In the genomic region with DNA sequence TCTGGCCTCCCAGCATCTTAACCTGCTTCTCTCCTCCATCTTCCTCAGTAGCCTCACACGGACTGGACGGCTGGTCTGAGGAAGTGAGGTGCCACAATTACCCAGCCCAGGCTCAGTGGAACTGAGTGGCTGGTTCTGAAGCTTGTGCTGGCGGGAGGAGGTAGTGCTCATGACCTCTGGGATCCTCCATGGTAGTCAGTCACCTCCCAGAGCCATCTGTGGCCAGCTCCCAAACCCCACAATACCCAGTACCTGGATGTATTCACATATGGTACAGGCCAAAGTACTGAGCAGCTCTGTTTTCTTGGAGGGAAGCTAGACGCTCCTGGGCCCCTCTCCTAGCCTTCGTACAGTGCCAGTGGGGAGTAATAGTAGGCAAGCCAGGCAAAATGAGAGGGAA, we compare ENCODE assay signal across 18 mouse cellular contexts.
DNase-seq lines count a peak whose midpoint lies in the region; ATAC-seq and TF ChIP-seq lines count a peak whose summit lies in the region.
"Had no signal": no experiment of that assay in that cellular context is flagged by ENCODE, and none has a peak within 500 bp of the region (broad histone marks: within the 10 kb centered on the region; RNA-seq: fewer than 3 reads in every experiment).

No protein-coding gene starts in this region.

- H3K79me2 ChIP-seq in heart, adult 2 months (replicated peaks; ENCODE audit: control insufficient read depth, insufficient read depth, low read length) = no peaks in the 10 kb centered on the region

- no peak for ATAC-seq in midbrain, embryonic 14.5 days (ENCODE audit: low FRiP score, low TSS enrichment)
- ATAC-seq: liver, embryonic 12.5 days had no signal

- H3K27ac ChIP-seq in heart, adult 2 months = no peak overlapping the region
- H3K27ac ChIP-seq in midbrain, embryonic 10.5 days (replicated peaks) = peak overlapping the region; percentile 49; the same call in 1 of the 2 replicates
- no peak overlapping the region; the same call in 1 of the 2 replicates for H3K27ac ChIP-seq in midbrain, embryonic 14.5 days (replicated peaks; ENCODE audit: low read depth, low read length)
- H3K27ac ChIP-seq: gastrocnemius, adult 2 months; liver, embryonic 12.5 days had no signal

- no peak overlapping the region for H3K4me3 ChIP-seq in heart, adult 2 months
- H3K4me3 ChIP-seq in midbrain, embryonic 10.5 days = no peak overlapping the region
- no peak overlapping the region for H3K4me3 ChIP-seq in midbrain, embryonic 14.5 days (replicated peaks; ENCODE audit: low read depth, low read length)
- H3K4me3 ChIP-seq: gastrocnemius, adult 2 months; heart, embryonic 15.5 days; liver, embryonic 12.5 days had no signal

- H3K27me3 ChIP-seq in heart, adult 2 months (ENCODE audit: control insufficient read depth, insufficient read depth, low read length) = no peaks in the 10 kb centered on the region
- peaks cover 96% of the 10 kb centered on the region for H3K27me3 ChIP-seq in midbrain, embryonic 10.5 days (ENCODE audit: low read depth, poor library complexity, severe bottlenecking)
- H3K27me3 ChIP-seq in midbrain, embryonic 14.5 days (ENCODE audit: control insufficient read depth, insufficient read depth, low read length) = no peaks in the 10 kb centered on the region; the same call in 1 of the 2 replicates

- TF ChIP-seq CTCF in heart, adult 2 months (IDR thresholded peaks at IDR 0.05) = no peak

- intact Hi-C loops in heart, adult 2 months (cut with DNase I) = loop anchor here (5.0 kb wide), 1 partner anchor 130 kb away; no protein-coding TSS in a partner anchor

- no peaks in the 10 kb centered on the region for H3K36me3 ChIP-seq in heart, adult 2 months (ENCODE audit: control insufficient read depth, insufficient read depth, low read length)
- no peaks in the 10 kb centered on the region for H3K36me3 ChIP-seq in midbrain, embryonic 10.5 days
- H3K36me3 ChIP-seq in midbrain, embryonic 14.5 days (ENCODE audit: control insufficient read depth, insufficient read depth, low read length) = no peaks in the 10 kb centered on the region
- H3K36me3 ChIP-seq: heart, embryonic 15.5 days; liver, embryonic 12.5 days had no signal

- H3K4me2 ChIP-seq in midbrain, embryonic 14.5 days (ENCODE audit: low read length) = no peak overlapping the region
- H3K4me2 ChIP-seq: heart, embryonic 15.5 days; liver, embryonic 12.5 days had no signal

- DNase-seq in heart, adult 11 months = peak; percentile 67
- no peak for DNase-seq in heart, adult 2 months
- DNase-seq in midbrain, embryonic 10.5 days (ENCODE audit: low spot score) = no peak
- DNase-seq in midbrain, embryonic 14.5 days = no peak
- peak; percentile 5 for DNase-seq in thymus, postnatal 4 days
- no peak for DNase-seq in thymus, adult 18-20 months
- no peak for DNase-seq in embryo, embryonic 9.5 days (ENCODE audit: extremely low spot score)
- DNase-seq: adrenal gland, adult 2 months; cerebellum, postnatal 36 days; gastrocnemius, adult 2 months; heart, postnatal 4 days; kidney, adult 8-10 months; kidney, postnatal 14 days; left cerebral cortex, postnatal 4 days; lung, adult 2 months; lung, postnatal 36 days had no signal

- no peak for TF ChIP-seq EP300 in heart, adult 2 months (IDR thresholded peaks at IDR 0.05; ENCODE audit: insufficient read depth, low read depth, low read length)

- no peaks in the 10 kb centered on the region for H3K4me1 ChIP-seq in heart, adult 2 months (ENCODE audit: control insufficient read depth, insufficient read depth, low read length)
- H3K4me1 ChIP-seq in midbrain, embryonic 10.5 days = peaks cover 100% of the 10 kb centered on the region
- H3K4me1 ChIP-seq in midbrain, embryonic 14.5 days (ENCODE audit: control insufficient read depth, insufficient read depth, low read length) = peaks cover 57% of the 10 kb centered on the region

- WGBS in heart, adult 2 months = 87% methylated on average over 5 of the region's 5 CpGs
- 85% methylated on average over 5 of the region's 5 CpGs for WGBS in midbrain, embryonic 10.5 days
- 85% methylated on average over 5 of the region's 5 CpGs for WGBS in midbrain, embryonic 14.5 days

- H3K9me3 ChIP-seq in midbrain, embryonic 10.5 days (replicated peaks) = no peaks in the 10 kb centered on the region
- no peaks in the 10 kb centered on the region for H3K9me3 ChIP-seq in midbrain, embryonic 14.5 days (ENCODE audit: control insufficient read depth, low read length)
- H3K9me3 ChIP-seq: heart, embryonic 15.5 days; liver, embryonic 12.5 days had no signal

- no peak for TF ChIP-seq POLR2A in heart, adult 2 months (IDR thresholded peaks at IDR 0.05; ENCODE audit: insufficient read depth, low read depth, low read length)

- H3K9ac ChIP-seq in heart, adult 2 months (ENCODE audit: low read depth, low read length) = no peak overlapping the region
- H3K9ac ChIP-seq in midbrain, embryonic 14.5 days (replicated peaks; ENCODE audit: low read length) = no peak overlapping the region; the same call in 1 of the 2 replicates
- H3K9ac ChIP-seq: heart, embryonic 15.5 days; liver, embryonic 12.5 days had no signal

Comparison
In these comparisons a context has a peak if more than half of its experiments do, and no peak if none do; other contexts are left out.
1. DNase-seq: peak in heart, adult 11 months (single experiment) and thymus, postnatal 4 days (single experiment); none in heart, adult 2 months (0 of 2), midbrain, embryonic 10.5 days (single experiment), midbrain, embryonic 14.5 days (single experiment), thymus, adult 18-20 months (0 of 2) and embryo, embryonic 9.5 days (single experiment).